Mouse (Mus musculus): ENCODE measurements around the gene Rims3. TPM values are rescaled to one million over a fixed set of nuclear protein-coding genes. Genes with fewer than 3 reads are reported as not detected.

Gene Rims3
- total RNA-seq (2021): 10 to 100 TPM; 24.2 to 30.6 TPM

DNA sequence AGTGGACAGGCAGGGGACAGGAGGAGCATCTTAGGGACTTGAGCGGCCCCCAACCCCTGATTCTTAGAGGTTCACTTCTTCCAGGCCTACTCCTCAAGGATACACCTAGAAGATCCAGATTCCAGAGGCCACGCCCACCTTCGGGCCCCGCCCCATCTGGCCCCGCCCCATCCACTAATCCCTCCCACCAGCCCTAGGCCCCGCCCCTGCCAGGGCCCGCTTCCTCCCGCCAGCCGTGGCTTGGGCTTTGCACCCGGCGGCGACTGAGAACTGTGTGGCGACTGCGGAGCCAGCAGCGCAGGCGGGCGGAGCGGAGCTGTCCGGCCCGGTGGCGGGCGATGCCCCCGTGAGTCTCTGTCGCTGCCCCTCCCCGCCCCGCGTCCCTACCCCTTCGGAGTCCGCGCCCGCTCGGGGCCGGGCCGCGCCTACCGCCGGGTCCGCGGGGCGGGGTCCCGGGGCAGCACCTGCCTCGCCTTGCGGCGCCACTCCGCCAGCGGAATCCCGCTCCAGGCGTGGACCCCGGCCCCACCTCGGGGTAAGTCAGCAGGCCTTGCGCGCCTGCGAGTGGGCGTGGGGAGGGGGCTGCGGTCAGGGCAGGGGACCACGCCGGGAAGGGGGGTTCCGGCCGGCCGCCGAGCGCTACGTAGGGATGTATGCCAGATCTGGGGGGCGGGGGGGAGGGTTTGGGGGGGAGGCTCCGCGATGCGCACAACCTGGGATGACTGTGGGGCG, at the start of gene Rims3:
Gene Rims3 (plus strand): TSS at position 229 of the 732 bp plus-strand sequence.
- DNase-seq (ENCODE audit: extremely low spot score in 1 of 2, low spot score in 1 of 2): peak in 1 of 2 experiments; percentile 38

DNA sequence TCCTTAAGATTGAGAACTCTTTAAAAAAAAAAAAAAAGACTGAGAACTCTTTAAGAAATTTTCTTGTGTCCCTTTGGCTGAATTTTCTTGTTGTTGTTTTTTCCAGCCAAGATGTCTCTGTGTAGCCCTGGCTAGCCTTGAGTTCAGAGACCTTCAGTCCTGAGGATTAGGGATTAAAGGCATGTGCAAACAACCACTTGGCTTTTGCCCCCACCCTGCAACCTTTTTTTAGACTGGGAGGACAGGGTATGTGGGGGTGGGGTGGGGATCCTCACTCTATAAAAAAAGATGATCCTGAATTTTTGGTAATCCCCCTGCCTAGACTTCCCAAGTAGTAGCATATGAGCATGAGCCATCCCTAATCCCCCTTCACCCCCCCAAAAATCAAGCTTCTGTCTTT, 48.8 kb upstream of the Rims3 start:
- no peak for DNase-seq (ENCODE audit: extremely low spot score in 1 of 2, low spot score in 1 of 2)

DNA sequence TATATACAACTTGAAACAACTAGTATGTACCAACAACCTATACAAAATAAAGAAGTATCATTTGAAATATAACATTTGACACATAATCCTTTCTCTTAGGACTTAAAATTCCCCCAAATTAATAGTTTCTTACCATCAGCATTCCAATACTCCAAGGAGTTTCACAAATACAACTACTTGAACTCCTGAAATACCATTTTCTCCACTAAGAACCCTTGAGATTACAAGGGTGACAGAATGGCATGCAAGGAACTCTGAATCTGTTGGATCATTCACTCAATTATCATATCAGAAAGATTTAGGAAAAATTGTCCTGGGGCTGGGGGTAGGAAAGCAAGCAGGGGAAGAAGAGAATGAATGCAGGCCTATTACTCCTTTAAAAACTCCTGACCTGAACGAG, 40.9 kb upstream of the Rims3 start:
- DNase-seq (ENCODE audit: extremely low spot score in 1 of 2, low spot score in 1 of 2): no peak

DNA sequence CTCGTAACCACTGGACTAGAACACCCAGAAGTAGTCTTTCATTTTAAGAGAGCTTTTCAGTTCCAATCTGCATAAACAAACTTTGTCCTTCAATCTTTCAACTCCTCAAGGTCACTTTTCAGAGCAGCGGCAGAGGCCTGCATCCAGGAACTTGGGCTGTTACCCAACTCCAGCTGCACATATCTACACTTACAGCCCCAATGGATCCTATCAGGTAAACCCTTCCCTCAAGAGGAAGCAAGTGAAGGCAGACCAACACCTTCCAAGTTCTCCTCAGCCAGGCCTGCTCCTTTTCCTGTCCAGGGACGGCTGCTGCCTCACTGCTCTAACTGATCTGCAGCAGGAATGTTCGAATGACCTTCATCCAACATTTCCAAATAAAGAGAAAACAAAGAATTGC, 40.4 kb upstream of the Rims3 start:
- DNase-seq (ENCODE audit: extremely low spot score in 1 of 2, low spot score in 1 of 2): no peak

DNA sequence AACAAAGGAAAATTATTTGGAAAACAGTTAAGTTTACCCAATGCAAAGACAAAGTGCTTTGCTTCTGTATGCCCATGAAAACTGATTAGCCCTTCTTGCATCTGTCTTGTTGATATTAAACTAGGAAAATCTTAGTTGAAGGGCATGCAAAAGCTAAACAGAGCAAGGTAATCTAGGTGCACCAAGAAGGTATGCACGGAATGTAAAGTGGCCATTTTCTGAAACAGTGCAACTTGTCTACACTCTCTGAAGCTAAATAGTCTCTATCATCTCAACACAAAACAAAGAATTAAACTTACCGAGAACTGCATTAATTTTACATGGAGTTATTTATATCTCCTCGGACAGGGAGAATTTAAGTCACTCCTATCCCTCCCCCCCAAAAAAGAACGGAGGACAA, 39.5 kb upstream of the Rims3 start:
- DNase-seq (ENCODE audit: extremely low spot score in 1 of 2, low spot score in 1 of 2): no peak

DNA sequence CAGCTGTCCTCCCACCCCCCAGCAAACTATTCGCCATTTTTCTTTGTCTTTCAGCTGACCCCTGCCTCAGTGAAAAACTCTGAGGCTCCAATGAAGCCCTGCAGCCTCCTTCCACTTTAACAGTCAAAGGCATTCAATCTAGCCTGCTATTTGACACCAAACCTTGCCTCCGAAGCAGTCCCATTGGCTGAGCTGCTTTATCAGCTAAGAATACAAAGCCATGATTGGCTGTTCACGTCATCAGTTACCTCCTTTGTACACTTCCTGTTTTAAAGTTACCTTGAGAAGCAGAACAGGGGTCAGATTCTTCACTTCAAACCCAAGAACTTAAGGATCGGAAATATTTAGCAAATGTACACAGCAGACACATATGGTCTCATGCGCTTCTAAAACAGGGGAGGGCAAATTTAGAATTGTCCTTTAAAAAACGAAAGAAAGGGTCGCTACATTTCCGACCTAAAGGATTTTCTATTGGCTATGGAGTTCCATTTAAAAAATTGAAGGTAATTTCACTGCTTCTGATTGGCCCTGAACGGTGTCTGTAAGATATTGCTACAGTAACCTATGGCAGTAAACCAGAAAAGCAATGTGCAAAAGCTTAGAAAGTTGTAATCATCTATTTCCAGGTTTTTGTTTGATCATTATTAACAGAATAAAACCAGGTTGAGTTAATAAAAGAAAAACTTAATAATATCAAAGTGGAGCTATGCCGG, 38.8 kb upstream of the Rims3 start:
- peak; percentile 27 to 53 for DNase-seq (ENCODE audit: extremely low spot score in 1 of 2, low spot score in 1 of 2)

DNA sequence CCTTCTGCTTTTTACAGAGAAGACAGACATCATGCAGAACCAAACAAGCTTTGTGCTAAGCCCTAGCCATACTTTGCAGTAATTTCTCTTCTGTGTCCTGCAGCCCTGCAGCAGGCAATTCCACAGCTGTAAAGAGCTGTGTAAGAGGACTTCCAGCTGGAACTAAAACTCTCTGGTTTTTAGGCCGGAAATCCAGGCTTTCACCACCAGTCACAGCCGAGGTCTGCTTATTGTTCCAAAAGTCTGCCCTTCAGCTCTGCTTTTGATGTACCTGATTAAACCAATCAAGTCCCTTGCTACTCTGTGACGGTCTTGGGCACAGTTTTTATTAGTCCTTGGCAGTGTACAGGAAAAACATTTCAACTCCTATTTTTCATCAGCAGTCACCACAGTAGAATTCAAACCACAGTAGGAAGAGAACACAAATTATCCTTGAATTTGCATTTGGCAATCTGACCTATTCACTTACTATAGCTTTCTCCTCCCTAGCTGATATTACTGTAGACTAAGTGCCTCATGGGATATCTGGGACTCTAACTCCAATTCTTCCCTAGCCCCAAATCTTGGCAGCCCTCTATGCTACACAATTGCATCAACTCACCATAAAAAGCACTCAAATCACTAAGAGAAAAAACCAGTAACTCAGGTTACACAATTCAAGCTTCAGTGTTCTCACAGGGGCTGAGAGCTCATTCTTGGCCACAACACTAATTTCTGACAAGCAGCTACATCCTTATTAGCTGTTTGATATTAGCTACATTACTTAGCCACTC, 37.4 kb upstream of the Rims3 start:
- no peak for DNase-seq (ENCODE audit: extremely low spot score in 1 of 2, low spot score in 1 of 2)

DNA sequence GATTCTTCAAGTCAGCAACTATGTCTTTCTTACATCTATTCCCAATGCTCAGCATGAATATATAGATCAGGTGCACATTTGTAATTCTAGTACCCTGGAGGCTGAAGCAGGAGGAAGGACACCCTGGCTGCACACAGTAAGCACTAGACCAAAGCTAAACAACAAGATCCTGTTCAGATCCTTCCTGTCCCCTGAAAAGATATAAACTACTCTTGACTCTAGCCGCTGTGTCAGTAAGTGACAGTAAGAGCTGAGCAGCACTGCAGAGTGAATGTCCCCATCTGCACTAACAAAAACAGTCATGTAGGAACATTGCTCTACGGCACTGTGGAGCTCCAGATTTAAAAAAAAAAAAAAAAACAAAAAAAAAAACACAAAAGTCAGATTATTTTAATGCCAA, 36.7 kb upstream of the Rims3 start:
- no peak for DNase-seq (ENCODE audit: extremely low spot score in 1 of 2, low spot score in 1 of 2)

DNA sequence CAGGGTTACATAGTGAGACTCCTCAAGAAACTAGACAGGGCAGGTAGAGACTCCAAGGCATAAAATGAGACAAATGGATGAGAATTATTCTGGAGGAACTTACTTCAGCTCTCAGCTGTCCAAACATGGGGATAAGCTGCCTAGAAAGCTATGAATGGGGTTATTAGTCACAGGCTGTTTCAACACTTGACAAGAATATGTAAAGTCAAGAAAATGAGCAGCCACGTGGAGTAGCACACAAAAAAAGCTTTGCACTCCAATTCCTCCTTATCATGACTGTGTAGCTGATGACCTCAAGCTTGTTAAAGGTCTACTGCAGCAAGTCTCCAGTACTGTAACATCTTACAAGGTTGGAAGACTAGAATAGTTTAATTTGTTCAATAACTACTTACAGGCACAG, 35.3 kb upstream of the Rims3 start:
- no peak for DNase-seq (ENCODE audit: extremely low spot score in 1 of 2, low spot score in 1 of 2)

DNA sequence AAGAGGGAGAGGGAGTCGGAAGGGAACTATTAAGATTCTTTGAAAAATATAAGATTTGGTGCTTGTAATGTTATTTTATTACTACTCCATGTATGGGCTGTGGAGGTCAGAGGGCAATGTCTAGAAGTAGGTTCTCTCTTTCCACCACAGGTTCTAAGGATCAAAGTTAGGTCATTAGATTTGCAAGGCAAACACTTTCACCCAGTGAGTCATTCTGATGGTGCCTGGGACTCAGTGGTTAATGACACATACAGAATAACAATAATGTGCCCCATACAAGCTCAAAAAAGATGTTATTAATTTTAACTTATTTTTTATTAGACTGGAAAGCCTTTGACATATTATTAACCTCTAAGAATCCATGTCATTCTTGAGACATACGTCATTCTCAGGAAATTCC, 34.7 kb upstream of the Rims3 start:
- no peak for DNase-seq (ENCODE audit: extremely low spot score in 1 of 2, low spot score in 1 of 2)

DNA sequence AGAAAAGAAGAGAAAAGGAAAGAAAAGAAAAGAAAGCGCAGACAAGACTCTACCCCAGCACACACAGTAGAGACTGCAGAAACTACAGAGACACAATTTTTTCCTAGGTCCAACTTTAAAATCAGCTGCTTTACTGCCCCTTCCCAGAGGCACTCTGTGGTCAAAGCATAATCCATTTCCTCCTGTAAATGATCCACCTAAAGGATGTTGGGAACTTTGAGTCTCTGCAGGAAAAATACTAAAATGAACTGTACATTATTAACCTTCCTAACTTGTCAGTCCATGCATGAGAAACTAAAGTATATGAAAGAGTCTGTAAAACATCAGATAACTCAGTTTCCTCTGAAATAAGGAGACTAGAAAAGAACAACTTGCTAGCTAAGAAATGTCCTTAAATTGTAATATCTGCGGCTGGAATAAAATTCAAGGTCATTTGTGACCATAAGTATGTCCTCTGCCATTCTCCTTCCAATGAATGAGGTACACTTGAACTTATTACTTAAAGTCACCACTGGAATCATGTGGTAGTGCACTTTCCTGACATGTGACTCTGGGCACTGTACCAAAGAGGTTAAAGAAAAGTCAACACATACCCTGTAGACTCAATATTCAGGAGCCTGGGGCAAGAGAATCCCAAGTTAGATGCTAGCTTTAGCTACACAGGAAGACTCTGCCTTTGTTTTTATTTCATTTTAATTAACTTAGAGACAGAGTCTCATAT, 32.3 kb upstream of the Rims3 start:
- DNase-seq (ENCODE audit: extremely low spot score in 1 of 2, low spot score in 1 of 2): no peak

DNA sequence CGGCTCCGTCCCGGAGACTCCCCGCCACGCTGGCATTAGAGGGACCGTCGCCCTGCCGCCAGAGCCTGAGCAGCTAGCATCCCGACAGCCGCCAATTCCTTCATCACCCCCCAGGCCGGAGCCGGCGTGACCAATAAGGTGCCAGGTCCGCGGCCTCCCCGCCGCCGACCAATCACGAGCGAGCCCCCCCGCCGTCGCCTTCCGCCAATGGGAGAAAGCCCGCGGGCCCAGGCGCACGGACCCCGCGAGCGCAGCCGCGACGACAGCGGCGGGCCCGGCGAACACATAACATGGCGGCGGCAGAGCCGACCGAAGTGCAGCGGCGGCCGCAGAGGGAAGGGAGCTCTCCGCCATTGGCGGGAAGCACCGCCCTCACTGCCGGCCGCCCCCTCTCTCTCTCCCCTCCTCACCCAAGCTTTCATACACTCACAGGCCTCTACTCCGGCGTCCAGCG, 29.5 kb upstream of the Rims3 start:
- peak; percentile 86 to 92 for DNase-seq (ENCODE audit: extremely low spot score in 1 of 2, low spot score in 1 of 2)

DNA sequence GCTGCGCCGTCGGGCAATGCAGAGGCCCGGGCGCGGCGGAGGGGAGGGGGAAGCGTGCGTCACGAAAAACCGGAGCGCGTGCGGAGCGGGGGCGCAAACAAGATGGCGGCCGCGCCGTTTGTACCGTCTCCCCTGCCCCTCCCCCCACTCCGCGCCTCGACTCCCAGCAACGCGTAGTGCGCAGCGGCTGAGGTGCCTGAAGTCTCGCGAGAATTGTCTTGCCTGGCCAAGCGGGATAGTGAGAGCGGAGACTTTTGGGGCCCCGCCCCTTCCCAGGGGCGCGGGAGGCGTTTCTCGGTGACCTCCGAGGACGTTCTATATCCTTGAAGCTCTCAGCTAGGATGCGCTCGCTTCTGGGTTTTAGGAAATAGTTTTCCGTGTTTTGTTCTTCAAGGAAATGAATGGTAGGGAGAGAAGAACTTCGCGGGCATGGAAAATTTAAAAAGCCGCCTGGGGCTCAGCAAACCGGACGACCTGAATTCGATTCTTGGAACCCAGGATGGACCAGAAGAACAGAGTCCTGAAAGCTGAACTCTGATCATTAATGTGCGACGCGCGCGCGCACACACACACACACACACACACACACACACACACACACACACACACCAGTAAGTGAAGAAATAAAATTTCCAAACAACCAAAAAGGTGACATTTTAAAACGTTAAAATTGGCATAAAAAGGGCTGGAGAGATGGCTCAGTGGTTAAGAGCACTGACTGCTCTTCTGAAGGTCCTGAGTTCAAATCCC, 28.9 kb upstream of the Rims3 start:
- DNase-seq (ENCODE audit: extremely low spot score in 1 of 2, low spot score in 1 of 2): peak; percentile 96 to 98

DNA sequence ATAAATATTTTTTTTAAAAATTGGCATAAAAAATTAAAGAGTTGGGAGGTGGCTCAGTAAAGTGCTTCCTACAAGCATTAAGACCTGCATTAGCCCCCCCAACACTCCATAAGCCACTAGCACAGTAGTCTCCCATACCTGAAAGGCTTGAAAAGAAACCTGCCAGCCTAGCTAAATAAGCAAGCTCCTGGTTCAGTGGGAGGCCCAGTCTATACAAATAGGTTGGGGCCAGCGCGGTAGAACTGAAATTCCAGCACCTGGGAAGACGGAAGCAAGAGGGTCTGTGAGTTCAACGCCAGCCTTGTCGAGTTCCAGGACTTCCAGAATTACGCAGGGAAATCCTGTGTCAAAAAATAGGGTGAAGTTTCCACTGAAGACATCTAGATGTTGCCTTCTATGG, 28.2 kb upstream of the Rims3 start:
- DNase-seq (ENCODE audit: extremely low spot score in 1 of 2, low spot score in 1 of 2): no peak

DNA sequence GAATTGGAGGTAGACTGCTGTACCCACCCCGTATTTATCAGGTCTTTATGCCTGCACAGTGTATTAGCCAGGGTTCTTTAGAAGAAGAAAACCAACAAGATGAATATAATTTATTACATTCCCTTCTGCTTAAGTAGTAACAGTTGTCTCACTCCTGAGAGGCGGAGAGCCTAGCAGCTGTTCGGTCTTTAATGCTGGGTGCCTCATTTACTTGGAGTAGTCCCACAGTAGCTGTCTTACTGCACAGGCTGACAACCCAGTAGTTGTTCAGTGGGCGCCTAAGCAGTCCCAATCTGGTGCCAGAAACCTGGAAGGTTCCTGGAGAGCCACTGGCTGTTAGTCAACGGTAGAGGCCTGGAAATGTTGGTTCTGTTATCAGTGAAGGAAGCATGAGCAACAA, 23.8 kb upstream of the Rims3 start:
- no peak for DNase-seq (ENCODE audit: extremely low spot score in 1 of 2, low spot score in 1 of 2)

DNA sequence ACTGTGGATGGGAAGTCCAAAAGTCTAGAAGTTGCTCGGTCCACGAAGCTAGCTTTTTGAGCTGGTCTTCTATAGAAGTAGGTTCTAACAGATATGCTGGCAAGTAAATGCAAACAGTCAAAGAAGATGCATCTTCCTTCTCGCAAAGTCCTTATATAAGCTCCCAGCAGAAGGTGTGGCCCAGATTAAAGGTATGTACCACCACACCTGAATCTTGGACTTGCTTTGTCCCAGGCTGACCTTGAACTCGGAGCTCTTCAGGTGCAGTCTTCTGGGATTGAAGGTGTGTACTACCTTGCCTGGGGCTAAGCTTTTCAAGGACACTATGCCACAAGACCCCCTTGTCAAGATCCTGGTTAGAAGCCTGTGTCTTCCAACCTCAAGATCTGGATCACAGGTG, 23.1 kb upstream of the Rims3 start, which contains the start of gene Nfyc:
Gene Nfyc (minus strand): TSS at position 101 of the 400 bp plus-strand sequence.
- no peak for DNase-seq (ENCODE audit: extremely low spot score in 1 of 2, low spot score in 1 of 2)

DNA sequence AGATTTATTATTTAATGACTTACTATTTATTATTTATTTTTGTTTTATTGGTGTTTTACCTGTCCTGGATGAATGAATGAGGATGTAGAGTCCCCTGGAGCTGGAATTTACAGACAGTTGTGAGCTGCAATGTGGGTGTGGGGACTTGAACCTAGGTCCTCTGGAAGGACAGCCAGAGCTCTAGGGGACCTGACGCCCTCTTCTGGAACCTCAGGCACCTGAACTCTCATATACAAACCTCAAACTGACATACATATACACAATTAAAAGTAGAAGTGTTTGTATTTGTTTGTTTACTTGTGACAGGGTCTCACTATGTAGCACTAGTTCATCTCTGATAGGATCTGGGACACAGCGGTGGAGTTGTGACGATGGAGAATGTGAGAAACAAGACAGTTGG, 13.3 kb upstream of the Rims3 start:
- DNase-seq (ENCODE audit: extremely low spot score in 1 of 2, low spot score in 1 of 2): no peak

DNA sequence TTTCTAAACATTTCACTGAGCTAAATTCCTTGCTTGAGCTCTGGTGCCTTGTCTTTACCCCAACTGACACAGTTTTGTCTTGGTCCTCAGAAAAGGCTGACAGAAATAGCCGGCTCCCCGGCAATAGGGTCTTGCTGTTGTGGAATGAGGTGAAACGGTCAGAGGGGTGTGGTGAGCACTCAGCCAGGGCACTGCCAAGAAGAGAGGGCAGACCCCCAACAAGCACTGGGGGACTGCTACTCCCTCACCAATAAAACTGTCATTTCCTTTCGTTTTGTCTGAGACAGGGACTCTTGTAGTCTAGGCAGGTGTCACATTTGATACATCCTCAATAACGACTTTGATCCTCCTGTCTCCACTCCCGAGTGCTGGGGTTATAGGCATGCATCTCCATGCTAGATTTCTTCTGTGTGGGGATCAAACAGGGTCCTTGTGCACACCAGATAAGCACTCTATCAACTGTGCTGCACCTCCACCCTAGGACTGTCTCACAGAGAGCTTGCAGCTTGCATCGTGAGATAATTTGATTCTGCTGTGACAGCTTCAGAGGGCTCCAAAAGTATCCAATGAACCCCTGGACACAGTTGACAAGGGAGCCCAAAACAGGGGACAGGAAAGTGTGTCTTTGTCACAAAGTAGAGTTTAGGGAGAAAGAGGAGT, 10.1 kb upstream of the Rims3 start:
- no peak for DNase-seq (ENCODE audit: extremely low spot score in 1 of 2, low spot score in 1 of 2)

DNA sequence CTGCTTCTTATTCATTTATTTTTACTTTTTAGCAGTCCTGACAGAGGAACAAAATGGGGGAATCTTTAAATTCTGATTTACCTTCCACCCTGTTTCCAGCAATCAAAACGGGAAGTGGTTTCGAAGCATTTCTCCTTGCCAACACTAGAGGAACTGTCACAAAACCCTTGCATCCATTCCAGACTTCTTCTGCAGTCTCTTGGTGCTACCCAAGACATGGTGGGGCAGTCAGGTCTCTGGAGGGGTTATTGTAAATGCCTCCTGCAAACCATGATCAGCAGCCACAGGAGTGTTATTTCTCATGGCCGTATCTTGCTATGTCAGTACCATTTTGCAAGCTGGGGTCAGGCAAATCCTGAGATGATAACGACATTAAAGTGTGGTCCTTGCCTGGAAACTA, 9.5 kb upstream of the Rims3 start:
- DNase-seq (ENCODE audit: extremely low spot score in 1 of 2, low spot score in 1 of 2): no peak
